22 mouse cellular contexts compared by ENCODE assay signal in genomic region chr11:6853366-6853765, GRCm38 (mm10). TPM values are rescaled to one million over a fixed set of nuclear protein-coding genes. Genes with fewer than 3 reads are reported as not detected.
DNase-seq lines count a peak whose midpoint lies in the region; ATAC-seq and TF ChIP-seq lines count a peak whose summit lies in the region.
"Not testable (repeated sequence)": the region's sequence is repeated elsewhere in the genome, so short reads cannot be mapped to it uniquely, and the experiment has no call there.
"Had no signal": no experiment of that assay in that cellular context is flagged by ENCODE, and none has a peak within 500 bp of the region (broad histone marks: within the 10 kb centered on the region; RNA-seq: fewer than 3 reads in every experiment).

No protein-coding gene starts in this region.

- TF ChIP-seq EP300 in ES-Bruce4 (IDR thresholded peaks at IDR 0.05; ENCODE audit: insufficient read depth, low read depth, low read length) = not testable (repeated sequence)

- in situ Hi-C loops in ES-E14 (cut with MboI; ENCODE audit: low sequenced_read_pairs in 2 of 2, unreplicated experiment in 2 of 2) = not testable (repeated sequence)

- not testable (repeated sequence) for ATAC-seq in midbrain, embryonic 11.5 days (ENCODE audit: low FRiP score)

- not testable (repeated sequence) for H3K4me1 ChIP-seq in ES-Bruce4 (ENCODE audit: control insufficient read depth, insufficient read depth, low read length); ES-E14 (ENCODE audit: control insufficient read depth in 2 of 2, insufficient read depth in 2 of 2, low read length in 2 of 2, poor library complexity in 1 of 2); heart, embryonic 10.5 days; midbrain, embryonic 11.5 days (ENCODE audit: control insufficient read depth, insufficient read depth, low read length)

- not testable (repeated sequence) for H3K27me3 ChIP-seq in ES-Bruce4 (ENCODE audit: control insufficient read depth, insufficient read depth, low read length, poor library complexity, severe bottlenecking); heart, embryonic 10.5 days (ENCODE audit: insufficient read depth, poor library complexity, severe bottlenecking); midbrain, embryonic 11.5 days (ENCODE audit: control insufficient read depth, insufficient read depth, low read length)

- not testable (repeated sequence) for H3K9ac ChIP-seq in ES-Bruce4 (ENCODE audit: low read depth, poor library complexity, severe bottlenecking); ES-E14 (ENCODE audit: insufficient read depth, low read depth, low read length, poor library complexity, severe bottlenecking); midbrain, embryonic 11.5 days (ENCODE audit: low read length)

- DNase-seq in ES-E14 (ENCODE audit: low read depth, low spot score) = peak; percentile 20
- DNase-seq in ZHBTc4 (ENCODE audit: low read depth, low spot score) = peak; percentile 65
- peak; percentile 20 for DNase-seq in heart, embryonic 10.5 days (ENCODE audit: low spot score)
- DNase-seq in midbrain, embryonic 11.5 days (ENCODE audit: low spot score, missing footprints) = peak; percentile 70

- TF ChIP-seq CTCF in ES-Bruce4 (IDR thresholded peaks at IDR 0.05; ENCODE audit: low read depth, low read length) = not testable (repeated sequence)

- TF ChIP-seq POLR2A in ES-Bruce4 (IDR thresholded peaks at IDR 0.05; ENCODE audit: insufficient read depth, low read length) = not testable (repeated sequence)

- not testable (repeated sequence) for H3K36me3 ChIP-seq in ES-Bruce4 (ENCODE audit: control insufficient read depth, insufficient read depth, low read length, poor library complexity, severe bottlenecking); ES-E14 (ENCODE audit: control insufficient read depth, insufficient read depth, low read length, poor library complexity, severe bottlenecking); heart, embryonic 10.5 days; midbrain, embryonic 11.5 days (ENCODE audit: control insufficient read depth, insufficient read depth, low read length)

- peak overlapping the region; percentile 58 for H3K27ac ChIP-seq in ES-Bruce4 (ENCODE audit: insufficient read depth, low read length)
- peak overlapping the region; percentile 47; the same call in 1 of the 2 replicates for H3K27ac ChIP-seq in ES-E14 (ENCODE audit: insufficient read depth, low read depth, low read length, poor library complexity, severe bottlenecking)
- not testable (repeated sequence) for H3K27ac ChIP-seq in heart, embryonic 10.5 days; midbrain, embryonic 11.5 days (ENCODE audit: low read depth, low read length)

- 71% methylated on average over 4 of the region's 4 CpGs for WGBS in heart, embryonic 10.5 days
- 66% methylated on average over 4 of the region's 4 CpGs for WGBS in midbrain, embryonic 11.5 days

- not testable (repeated sequence) for H3K4me2 ChIP-seq in midbrain, embryonic 11.5 days

- H3K4me3 ChIP-seq in ES-Bruce4 (ENCODE audit: low read depth, low read length); ES-E14 (ENCODE audit: insufficient read depth in 1 of 2, low read depth in 1 of 2, low read length in 2 of 2, poor library complexity in 1 of 2, severe bottlenecking in 1 of 2); heart, embryonic 10.5 days; midbrain, embryonic 11.5 days (ENCODE audit: low read depth, low read length): not testable (repeated sequence)

- H3K9me3 ChIP-seq in ES-Bruce4 (replicated peaks; ENCODE audit: control insufficient read depth, insufficient read depth, low read length, poor library complexity, severe bottlenecking) = peaks cover 42% of the 10 kb centered on the region
- H3K9me3 ChIP-seq in ES-E14 (ENCODE audit: control insufficient read depth, insufficient read depth, low read depth, low read length); heart, embryonic 10.5 days; midbrain, embryonic 11.5 days (ENCODE audit: control insufficient read depth, low read length): not testable (repeated sequence)

RNA-seq across cellular contexts. Expression of gene Gm11983, which starts 15.9 kb away (rescaled TPM):
- polyA plus RNA-seq in ES-Bruce4 (2011; ENCODE audit: insufficient read depth, insufficient read length, low read depth, missing spikeins) = 0.67 TPM in 1 of 2 replicates, not detected in the other
- total RNA-seq in ES-E14 (2012; rRNA removed) = not detected in 2 replicates
- polyA plus RNA-seq in heart, embryonic 10.5 days (2016; fragmentation: Nextera tagmentation; extraction: Ambion mirVana) = not detected in 2 replicates
- polyA plus RNA-seq in midbrain, embryonic 11.5 days (2014; fragmentation: Nextera tagmentation; extraction: Ambion mirVana) = not detected in 2 replicates
- total RNA-seq: adrenal gland, adult 2 months; adrenal gland, postnatal 10 days; adrenal gland, postnatal 25 days; adrenal gland, postnatal 4 days; CH12.LX; common myeloid progenitor, adult 5-6 weeks; MEL had no signal
- polyA plus RNA-seq: adrenal gland, adult 2 months; brain, embryonic 14.5 days; CD4-positive, CD25-positive, alpha-beta regulatory T cell, adult 4 months; embryonic facial prominence, embryonic 11.5 days; embryonic facial prominence, embryonic 13.5 days; embryonic facial prominence, embryonic 15.5 days; erythroblast, embryonic 14.5 days; forebrain, embryonic 10.5 days; forebrain, embryonic 12.5 days; forebrain, embryonic 14.5 days; forebrain, embryonic 16.5 days had no signal

Comparison
In these comparisons a context has a peak if more than half of its experiments do, and no peak if none do; other contexts are left out.
1. DNase-seq: peak in every context shown above with its lines; median percentile 70 in midbrain, embryonic 11.5 days; 65 in ZHBTc4; 20 in ES-E14; 20 in heart, embryonic 10.5 days.